Mouse (Mus musculus): ENCODE results near the gene Jtb.

- TF ChIP-seq SMC3 (IDR thresholded peaks at IDR 0.05; ENCODE audit: low read depth, low read length), result no peak
- no peak for TF ChIP-seq EP300 (IDR thresholded peaks at IDR 0.05; ENCODE audit: low read depth in 1 of 2, low read length in 2 of 2)
- TF ChIP-seq CTCF (IDR thresholded peaks at IDR 0.05 in 2 of 3, conservative IDR thresholded peaks at IDR 0.05 in 1 of 3; ENCODE audit: control insufficient read depth in 1 of 3, insufficient read depth in 1 of 3, low read depth in 2 of 3, low read length in 3 of 3, poor library complexity in 1 of 3, severe bottlenecking in 1 of 3), result no peak
- no peak for TF ChIP-seq POLR2A (IDR thresholded peaks at IDR 0.05; ENCODE audit: control insufficient read depth in 1 of 2, insufficient read depth in 1 of 2, low read depth in 1 of 2, low read length in 2 of 2, poor library complexity in 1 of 2)
- no peak for TF ChIP-seq TAL1 (IDR thresholded peaks at IDR 0.05; ENCODE audit: low read length)
- no peak for TF ChIP-seq HCFC1 (IDR thresholded peaks at IDR 0.05; ENCODE audit: low read depth, low read length)
- TF ChIP-seq GABPA (IDR thresholded peaks at IDR 0.05; ENCODE audit: low read depth, low read length), result no peak
- no peak for TF ChIP-seq BHLHE40 (IDR thresholded peaks at IDR 0.05; ENCODE audit: borderline replicate concordance, low read depth, low read length)
- no peak for TF ChIP-seq POLR2AphosphoS2 (IDR thresholded peaks at IDR 0.05; ENCODE audit: low read length)
- no peak for TF ChIP-seq ZMIZ1 (IDR thresholded peaks at IDR 0.05; ENCODE audit: low read depth, low read length)
- no peak for TF ChIP-seq USF1 (IDR thresholded peaks at IDR 0.05; ENCODE audit: low read depth, low read length)
These were observed 27.1 kb downstream of the Jtb start for GRCm38 (mm10) chr3:90258521-90258920.
